Mouse (Mus musculus) brain, adult 2 months (tissue): ENCODE measurements around the gene Gfod1.

Experiments used
- DNase-seq: peaks from one replicate; pipeline ENCODE4 v3.0.0; 2011; ENCODE audit warnings: low read depth, low spot score

Gfod1 gene

GRCm38 (mm10) chr13:43304018-43304431 is at the start of gene Gfod1:
TSS of gene Gfod1 (minus strand) at chr13:43304172.
- peak; percentile 99 for DNase-seq

- peak; percentile 78 for DNase-seq
Observed at GRCm38 (mm10) chr13:43353356-43353755, 49.4 kb upstream of the Gfod1 start.

- no peak for DNase-seq
Observed at GRCm38 (mm10) chr13:43350489-43351169, 46.7 kb upstream of the Gfod1 start.

DNA sequence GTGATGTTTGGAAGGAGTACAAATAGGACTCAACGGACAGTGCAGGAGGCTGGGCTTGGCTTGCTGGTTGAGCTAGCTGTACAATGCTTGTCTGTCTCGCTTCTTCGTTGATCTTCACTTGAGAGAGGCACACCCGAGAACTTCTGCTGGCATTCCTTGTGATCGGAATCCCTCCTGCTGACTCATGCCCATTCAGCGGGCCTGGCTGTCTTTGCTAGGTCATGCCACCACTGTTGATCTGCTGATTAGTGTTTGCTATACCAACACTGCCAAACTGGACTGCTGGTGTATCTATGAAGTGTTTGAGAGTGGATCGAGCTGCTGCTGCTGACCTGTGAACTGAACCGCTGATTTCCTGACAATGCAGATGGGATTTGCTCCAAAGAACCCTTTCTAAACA is 45.4 kb upstream of the Gfod1 start:
- no peak for DNase-seq

DNA sequence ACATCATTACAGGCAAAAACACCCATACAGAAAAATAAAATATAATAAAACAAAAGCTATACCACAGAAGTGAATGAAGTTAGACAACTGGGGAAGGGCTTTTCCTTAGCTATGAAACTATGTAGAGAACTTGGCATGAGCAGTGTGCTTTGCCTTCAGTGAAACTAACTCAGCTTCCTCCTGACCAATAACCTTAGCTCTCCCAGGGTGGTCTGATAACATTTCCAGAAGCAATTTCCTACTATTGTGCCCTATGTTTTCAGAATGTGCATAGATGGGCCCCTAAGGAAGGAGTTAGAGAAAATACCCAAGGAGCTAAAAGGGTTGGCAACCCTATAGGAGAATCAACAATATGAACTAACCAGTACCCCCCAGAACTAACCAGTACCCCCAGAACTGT is 42.9 kb upstream of the Gfod1 start:
- DNase-seq, result no peak

GRCm38 (mm10) chr13:43338632-43339031 is 34.7 kb upstream of the Gfod1 start:
- DNase-seq, result peak; percentile 11

DNA sequence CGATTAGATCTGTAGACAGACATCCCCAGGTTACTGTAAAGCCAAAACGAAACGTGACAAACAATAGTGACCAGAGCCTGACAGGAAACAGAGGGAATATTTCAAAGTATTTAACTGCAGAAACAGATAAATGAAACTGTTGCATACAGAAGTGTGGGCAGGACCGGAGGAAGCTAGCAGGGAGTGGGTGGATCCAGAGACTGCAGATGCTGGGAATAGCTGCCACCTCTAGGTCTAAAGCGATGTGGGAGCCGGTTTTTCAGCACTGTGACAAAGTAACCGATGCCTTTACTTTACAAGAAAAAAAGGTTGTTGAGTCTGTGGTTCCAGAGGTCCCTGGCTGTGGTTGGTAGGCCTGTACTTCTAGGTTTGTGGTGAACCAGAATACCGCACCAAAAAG is 34.0 kb upstream of the Gfod1 start:
- DNase-seq, result peak; percentile 51

DNA sequence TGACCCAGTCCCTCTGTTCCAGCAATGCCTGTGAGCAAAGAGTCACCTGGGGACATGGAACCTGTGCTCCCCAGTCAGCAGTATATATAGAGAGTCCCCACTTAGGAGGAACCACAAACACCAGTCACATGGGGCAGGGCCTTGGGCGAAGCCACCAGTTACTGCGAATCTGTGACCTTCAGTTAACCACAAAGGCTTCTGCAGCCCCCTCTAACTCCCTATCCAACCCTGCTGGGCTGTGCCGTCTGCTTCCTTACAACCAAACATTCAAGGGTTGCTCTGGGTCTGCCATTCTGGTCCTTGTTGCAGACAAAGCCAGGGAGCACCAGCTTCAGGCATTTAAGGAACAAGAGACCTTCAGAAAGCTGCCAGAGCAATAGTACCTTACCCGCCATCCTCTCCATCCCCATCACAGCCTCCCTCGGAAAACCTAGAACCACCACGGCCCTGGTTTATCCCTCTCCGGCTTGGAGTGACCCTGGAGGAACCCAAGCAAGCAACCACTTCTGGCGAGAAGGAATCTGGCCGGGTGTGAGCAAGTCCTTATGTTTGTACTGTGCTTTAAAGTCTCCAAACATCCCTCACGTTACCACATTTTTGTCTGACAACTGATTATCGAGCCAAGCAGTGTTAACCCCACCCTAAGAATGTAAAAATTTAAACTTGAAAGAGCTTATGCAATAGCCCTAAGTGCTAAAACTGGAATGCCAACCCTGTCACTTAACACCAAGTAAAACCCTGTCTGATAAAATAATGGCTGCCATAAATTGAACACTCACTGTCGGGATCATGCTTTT is 32.7 kb upstream of the Gfod1 start:
- no peak for DNase-seq

DNA sequence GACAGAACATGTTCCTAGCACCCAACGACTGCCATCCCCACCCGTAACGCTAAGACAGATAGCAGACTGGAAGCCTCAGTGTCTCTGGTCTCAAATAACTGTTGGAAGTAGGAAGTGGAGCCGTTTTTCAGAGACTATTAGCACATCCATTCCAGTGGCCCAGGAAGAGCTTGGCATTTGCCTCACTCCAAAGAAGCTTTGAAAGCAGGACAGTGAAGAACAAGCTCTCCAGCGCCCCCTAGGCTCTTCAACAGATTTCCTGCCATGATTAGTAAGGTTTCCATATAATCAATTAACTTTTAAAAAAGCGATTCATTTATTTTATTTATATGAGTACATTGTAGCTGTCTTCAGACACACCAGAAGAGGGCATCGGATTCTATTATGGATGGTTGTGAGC is 28.6 kb upstream of the Gfod1 start:
- DNase-seq, result peak; percentile 71

DNA sequence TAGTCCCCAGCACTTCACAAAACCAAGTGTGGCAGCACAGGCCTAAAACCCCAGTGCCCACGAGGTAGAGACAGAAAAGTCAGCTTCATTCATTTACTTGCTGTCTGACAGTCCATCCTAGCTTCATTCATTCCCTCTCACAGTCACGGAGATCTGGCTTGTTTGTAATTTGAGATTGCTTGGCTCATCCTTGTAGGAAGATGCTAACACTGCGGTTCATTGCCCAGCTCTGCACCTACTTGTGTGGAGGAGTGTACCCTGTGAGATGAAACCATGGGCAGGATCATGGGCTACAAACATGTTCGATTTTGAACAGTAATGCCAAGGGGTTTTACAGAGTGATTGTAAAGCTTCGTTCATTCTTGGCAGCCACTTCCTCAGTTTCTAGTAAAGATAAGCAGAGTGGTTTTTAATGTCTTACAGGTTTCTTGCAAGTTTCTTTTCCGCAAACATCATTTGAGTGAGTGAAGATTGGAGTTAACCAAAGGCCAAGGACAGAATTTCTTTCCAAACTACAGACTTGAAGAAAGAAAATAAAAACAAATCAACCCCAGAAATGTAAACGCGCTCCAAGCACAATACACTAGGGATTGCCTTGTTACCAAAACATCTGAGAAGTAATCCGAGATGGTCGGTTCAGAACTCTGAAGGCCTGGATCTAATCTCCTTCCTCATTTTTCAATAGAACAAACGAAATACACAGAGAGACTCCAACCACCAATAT is 27.9 kb upstream of the Gfod1 start:
- no peak for DNase-seq

- no peak for DNase-seq
Observed at GRCm38 (mm10) chr13:43325427-43325826, 21.5 kb upstream of the Gfod1 start.

DNA sequence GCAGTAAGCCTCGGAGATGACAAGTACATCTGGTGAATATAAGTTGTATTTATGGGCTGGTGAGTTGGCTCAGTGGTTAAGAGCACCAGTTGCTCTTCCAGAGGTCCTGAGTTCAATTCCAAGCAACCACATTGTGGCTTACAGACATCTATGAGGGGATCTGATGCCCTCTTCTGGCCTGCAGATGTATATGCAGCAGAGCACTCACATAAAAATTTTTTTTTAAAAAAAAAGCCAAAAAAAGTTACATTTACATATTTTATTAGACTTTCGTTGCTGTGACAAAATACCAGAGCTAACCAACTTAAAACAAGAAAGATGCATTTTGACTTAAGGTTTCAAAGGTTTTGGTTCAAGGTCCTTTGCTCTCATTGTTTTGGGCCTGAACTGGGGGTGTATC is 17.5 kb upstream of the Gfod1 start:
- no peak for DNase-seq

DNA sequence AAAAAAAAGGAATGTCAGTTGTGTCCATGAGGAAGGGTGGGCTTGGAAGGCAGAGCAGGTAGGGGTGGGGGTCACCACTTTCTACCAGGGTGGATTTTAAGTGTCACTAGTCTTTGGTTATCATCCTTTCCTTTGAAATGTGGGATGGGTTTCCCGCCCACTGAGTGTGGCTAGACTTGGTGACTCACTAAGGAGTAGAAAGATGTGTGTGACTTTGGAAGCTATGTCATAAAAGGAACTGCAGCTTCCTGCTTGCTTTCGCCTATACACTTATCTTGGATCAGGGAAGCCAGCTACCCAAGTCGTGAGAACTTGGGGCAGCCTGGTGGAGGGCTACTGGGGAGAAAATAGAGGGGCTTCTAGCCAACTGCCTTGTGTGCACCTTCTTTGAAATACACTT is 15.4 kb upstream of the Gfod1 start:
- DNase-seq, result peak; percentile 47

DNA sequence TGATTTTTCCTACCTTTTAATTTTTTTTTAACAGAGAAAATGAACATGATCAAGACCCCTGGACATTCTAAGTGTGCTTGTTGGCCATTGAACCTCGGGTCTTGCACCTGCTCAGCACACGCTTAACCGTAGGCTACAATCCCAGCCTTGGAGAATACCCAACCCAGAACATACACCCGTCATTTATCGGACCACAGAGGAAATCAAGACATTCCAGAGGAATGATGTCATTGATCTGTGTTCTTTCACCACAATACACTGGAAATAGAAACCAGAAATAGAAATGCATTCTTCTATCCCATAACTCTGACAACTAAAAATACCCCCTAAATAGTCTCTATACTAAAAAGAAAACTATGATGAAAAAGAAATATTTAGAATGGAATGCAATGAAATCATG is 13.4 kb upstream of the Gfod1 start:
- DNase-seq, result no peak

GRCm38 (mm10) chr13:43305181-43305924 is 1.4 kb upstream of the Gfod1 start:
- DNase-seq, result no peak

DNA sequence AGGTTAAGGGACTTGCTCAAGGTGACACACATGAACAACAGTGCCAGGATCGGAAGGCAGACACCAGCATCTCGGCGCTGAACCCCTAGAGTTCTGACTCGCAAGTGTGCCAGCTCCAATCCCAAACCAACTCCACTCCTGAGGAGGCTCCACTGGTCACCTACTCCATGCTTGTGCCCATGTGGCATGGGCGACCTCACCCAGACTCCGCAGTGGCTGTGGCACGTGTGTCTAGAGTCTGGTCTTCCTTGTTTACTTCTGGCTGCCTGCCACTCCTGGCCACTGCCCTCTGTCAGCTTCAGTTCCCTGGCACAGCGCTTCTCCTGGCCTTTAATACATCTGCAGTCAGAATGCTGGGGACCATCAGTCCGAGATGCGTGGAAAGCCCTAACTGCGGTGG is 728 bp upstream of the Gfod1 start:
- DNase-seq, result peak; percentile 76

- DNase-seq, result peak; percentile 64
Observed at GRCm38 (mm10) chr13:43303161-43303965, 609 bp downstream of the Gfod1 start.

- peak; percentile 68 for DNase-seq
Observed at GRCm38 (mm10) chr13:43302651-43303160, 1.3 kb downstream of the Gfod1 start.

DNA sequence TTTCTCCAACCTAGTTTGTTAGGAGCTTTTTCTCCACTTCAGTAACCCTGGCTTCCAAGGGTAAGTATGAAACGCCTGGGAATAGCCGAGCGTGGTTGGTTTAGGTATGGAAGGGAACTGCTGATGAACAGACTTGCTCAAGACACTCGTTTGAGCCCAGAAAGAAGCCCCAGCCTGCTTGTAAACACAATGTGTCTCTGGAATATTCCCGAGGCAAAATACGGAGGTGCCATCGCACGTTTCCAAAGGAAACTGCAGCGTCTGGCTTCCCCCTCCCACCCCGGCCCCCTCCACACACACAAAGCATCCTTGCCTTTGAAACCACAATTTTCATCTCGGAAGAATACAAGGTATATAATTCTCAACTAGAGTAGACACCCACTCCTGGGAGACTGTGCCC is 1.7 kb downstream of the Gfod1 start:
- peak; percentile 79 for DNase-seq

DNA sequence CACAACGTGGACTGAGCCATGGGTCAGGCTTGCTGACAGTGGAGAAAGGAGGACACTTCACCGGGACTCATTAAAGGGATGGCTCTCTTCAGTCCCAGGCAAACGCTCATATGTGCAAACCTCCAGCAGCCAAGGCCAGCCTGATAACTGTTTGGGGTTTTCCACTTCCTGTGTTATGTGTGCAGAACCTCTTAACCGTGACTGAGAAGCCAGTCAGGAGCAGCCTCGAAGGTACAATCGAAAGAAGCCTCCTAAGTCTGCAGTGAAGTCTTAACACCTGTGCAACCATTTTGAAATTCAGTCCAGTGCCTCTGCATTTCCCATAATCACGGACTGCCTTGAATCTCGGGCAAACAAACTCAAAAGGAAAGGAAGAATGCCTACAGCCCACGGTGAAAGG is 3.1 kb downstream of the Gfod1 start:
- peak; percentile 24 for DNase-seq

DNA sequence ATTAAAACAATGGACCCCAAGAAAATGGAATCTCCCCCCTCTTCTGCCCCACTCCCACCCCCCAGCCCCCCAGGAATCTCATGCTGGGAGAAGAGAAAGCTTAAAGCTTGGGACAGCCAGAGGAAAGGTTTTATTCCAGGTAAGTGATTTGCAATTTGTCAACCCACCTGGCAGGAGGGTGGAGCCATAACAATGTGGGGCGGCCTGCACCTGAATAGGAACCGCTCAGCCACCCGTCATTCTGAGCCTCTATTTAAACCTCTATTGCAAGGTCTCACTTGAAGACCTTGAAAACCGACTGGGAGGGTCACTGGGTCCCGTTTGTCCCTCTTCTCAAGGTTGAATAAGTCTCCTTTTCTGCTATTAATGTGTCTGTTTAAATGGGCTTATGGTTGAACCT is 3.6 kb downstream of the Gfod1 start:
- DNase-seq, result peak; percentile 33
